Mouse (Mus musculus) urinary bladder, postnatal 36 days (tissue): ENCODE results near the gene Apbb2.
A peak's percentile ranks its signal among the peaks of the same experiment; 100 is the strongest.
"Not testable (repeated sequence)": the region's sequence is repeated elsewhere in the genome, so short reads cannot be mapped to it uniquely, and the experiment has no call there.

Experiments
- DNase-seq, 2 experiments: peaks; one replicate each; pipeline ENCODE4 v3.0.0; 2022; ENCODE audit warnings: low spot score in 2 of 2, mixed read lengths in 1 of 2

The Apbb2 gene

GRCm38 (mm10) chr5:66302085-66302815, 316.3 kb downstream of the Apbb2 start:
- no peak for DNase-seq

- no peak for DNase-seq
Measured at GRCm38 (mm10) chr5:66300576-66300975, 318.0 kb downstream of the Apbb2 start.

DNA sequence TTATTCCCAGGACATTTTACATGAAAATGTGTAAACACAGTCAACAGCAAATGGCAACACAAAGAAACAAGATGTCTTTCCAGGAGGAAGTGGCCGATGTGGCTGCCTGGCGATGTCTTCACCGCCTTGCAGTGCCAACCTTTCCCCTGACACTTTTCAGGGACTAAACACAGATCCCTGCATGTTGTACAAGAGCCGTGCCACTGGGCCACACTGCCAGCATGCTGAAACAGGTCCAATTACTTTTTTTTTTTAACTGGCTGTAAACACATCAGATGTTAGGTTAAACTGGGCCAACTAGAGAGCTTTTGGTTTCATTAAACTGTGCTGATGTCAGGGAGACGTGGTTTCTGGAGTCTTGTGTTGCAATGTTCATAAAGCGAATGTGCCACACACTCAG, 319.7 kb downstream of the Apbb2 start:
- peak in 1 of 2 experiments; percentile 19 for DNase-seq

DNA sequence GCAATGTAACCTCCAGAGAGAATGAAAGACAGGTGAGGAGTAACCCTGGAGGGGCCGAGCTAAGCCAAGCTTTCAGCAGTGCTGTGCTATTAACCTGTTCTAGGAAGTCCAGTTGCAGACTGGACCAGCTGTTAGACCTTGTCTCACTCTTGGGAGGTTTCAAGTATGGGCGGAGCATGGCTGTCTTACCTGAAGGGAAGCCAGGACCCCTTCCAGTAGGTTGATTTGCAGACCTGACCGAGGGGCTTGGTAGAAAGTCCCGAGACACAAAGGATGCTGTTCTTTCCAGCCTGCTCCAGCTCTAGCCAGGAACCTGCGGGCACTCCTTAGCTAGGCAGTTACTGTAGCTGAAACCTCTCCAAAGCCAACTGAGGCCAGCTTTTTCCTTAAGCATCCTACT, 322.5 kb downstream of the Apbb2 start:
- no peak for DNase-seq

DNA sequence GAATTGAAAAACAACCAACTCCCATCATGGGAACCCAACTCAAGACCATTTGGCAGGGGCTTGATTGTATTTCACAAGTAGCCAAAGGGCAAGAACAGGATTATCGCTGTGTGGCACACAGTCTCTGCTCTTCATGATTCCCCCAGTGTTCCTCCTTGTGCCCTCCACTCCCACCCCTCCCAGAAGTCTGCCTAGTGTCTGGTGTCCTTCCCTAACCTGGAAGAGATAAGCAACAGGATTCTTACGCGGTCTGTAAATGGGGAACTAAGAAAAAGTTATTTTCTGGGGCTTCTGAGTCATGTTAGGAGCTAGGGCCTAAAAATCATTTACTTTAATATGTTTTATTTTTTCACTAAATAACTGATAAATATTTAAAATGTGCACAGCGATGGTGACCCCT, 323.6 kb downstream of the Apbb2 start:
- no peak for DNase-seq

GRCm38 (mm10) chr5:66294106-66294625, 324.4 kb downstream of the Apbb2 start:
- DNase-seq: no peak

- no peak for DNase-seq
Measured at GRCm38 (mm10) chr5:66280742-66281141, 337.8 kb downstream of the Apbb2 start.

GRCm38 (mm10) chr5:66279650-66280049, 338.9 kb downstream of the Apbb2 start:
- no peak for DNase-seq

- no peak for DNase-seq
Measured at GRCm38 (mm10) chr5:66274417-66274816, 344.2 kb downstream of the Apbb2 start.

- DNase-seq: no peak
Measured at GRCm38 (mm10) chr5:66271141-66271540, 347.4 kb downstream of the Apbb2 start.

- DNase-seq: peak in 1 of 2 experiments; percentile 15
Measured at GRCm38 (mm10) chr5:66269616-66270015, 349.0 kb downstream of the Apbb2 start.

DNA sequence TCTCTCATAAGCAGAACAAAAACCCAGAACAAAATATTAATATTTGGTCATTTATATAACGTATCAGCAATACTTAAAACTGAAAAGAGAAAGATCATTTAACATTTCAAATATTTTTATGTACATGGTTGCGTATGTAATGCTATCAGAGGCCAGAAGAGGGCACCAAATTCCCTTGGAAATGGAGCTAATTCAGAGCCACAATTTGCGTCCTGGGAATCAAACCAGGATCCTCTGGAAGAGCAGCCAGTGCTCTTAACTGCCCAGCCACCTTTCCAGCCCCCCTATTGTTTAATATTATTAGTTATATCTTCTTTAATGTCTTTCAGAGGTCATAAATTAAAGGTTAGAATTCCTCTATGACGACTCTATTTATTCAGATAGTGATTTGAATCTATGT, 355.2 kb downstream of the Apbb2 start:
- DNase-seq: no peak

DNA sequence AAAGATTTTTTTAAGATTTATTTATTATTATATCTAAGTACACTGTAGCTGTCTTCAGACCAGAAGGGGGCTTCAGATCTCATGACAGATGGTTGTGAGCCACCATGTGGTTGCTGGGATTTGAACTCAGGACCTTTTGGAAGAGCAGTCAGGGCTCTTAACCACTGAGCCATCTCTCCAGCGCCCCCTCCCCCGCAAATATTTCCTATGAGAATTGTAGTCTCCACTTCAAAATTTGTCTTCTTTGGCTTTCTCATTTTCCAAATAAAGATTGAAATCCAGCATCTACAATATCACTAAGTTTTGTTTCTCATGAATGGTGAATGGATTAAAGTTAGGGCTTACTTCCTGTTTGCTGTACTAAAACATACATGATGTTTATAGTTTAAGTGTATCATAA, 356.1 kb downstream of the Apbb2 start:
- no peak for DNase-seq

DNA sequence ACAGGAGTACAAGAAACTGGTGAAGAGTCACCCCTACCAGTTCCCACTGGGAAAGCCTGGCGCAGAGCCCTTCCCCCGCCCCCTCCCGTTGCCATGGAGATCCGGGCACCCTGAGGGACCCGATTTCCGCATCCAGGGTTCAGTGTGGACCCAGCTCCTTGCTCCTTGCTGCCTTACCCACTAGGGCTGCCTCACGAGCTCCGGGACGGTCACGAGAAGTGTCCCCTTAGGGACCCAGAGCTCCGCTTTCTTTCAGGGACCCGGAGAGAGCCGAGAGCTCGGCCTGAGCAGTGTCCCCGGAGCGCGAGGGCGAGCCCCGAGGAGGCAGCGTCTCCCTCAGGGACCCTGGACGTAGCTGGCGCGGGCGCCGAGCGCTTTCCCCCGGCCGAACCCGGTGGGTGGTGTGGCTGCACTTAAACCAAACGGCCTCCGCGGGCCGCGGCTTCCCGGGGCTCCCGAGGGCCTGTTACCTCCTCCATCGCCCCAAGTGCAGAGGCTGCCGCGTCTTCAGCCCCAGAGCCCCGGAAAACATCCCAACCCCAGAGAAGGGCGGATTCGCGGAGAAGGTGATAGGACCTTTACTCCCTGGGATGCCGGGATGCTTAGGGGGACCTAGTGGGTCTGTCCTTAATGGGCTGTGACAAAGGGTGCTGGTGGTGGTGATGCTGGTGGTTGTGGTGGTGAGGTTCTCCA, 358.7 kb downstream of the Apbb2 start, which contains the start of gene Nsun7:
TSS of gene Nsun7 (plus strand) at position 142 of the 693 bp plus-strand sequence.
- DNase-seq: peak; percentile 58 to 77

GRCm38 (mm10) chr5:66259431-66259755, 359.2 kb downstream of the Apbb2 start:
- DNase-seq: not testable (repeated sequence)

DNA sequence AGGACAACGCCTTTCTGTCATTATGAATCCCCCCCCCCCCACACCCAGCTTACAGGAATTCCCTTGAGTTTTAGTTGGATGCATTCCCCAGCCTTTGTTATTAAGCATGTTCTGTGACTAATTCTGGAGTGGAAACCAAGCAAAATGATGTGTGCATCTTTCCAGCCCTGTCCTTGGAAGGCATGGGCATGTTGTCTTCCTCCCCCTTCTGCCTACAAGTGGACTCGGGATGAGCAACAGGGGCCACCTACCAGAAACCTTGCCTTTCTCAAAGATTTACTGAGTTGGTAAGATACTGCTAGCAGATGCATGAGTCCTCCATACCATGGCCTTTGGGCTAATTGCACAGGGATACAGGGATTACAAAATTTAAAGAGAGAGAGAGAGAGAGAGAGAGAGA, 359.6 kb downstream of the Apbb2 start:
- DNase-seq: no peak

- no peak for DNase-seq
Measured at GRCm38 (mm10) chr5:66255044-66255443, 363.5 kb downstream of the Apbb2 start.

DNA sequence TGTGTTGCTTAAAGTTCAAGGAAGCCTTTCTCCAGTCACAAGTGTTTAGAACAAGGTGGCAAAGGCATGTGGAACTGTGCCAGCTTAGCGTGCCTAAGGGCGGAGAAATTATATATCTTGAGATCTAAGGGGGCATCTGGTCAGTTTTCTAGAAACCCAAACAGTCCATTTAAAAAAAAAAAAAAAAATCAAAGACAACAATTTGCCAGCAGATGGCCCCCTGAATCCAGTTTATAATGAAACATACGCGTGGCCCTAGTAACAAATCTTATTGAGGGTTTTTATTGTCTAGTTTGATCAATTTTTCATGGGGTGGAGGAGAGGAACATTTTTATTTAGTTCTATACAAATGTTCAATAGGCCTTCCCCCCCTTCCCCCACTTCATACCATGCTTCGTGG, 365.4 kb downstream of the Apbb2 start:
- DNase-seq: no peak
